Mouse (Mus musculus) testis, postnatal 10 days (tissue): Measurements from ENCODE around the gene Pced1b.

ENCODE experiments used
- DNase-seq: peaks from one replicate; pipeline ENCODE4 v3.0.0; 2021; ENCODE audit warnings: low spot score

Pced1b gene

GRCm38 (mm10) chr15:97397793-97398192, 150.9 kb downstream of the Pced1b start:
- DNase-seq: no peak

DNA sequence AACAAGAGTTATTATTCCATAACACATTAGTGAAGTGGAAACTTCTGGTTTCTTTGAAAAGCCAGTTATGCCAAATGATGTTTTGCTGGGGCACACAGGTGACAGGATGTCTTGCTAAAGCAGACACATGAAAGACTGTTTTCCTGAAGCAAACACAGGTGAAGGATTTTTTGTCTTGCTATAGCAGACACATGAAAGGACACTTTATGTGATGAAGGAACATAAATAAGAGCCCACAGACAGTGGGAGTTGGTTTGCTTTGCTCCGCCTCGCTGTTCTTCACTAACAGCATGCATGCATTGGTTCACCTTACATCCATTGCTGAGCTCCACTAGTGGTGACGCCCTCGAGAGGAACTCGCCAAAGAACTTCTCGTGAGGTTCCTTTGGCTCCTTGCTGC, 154.0 kb downstream of the Pced1b start:
- no peak for DNase-seq

DNA sequence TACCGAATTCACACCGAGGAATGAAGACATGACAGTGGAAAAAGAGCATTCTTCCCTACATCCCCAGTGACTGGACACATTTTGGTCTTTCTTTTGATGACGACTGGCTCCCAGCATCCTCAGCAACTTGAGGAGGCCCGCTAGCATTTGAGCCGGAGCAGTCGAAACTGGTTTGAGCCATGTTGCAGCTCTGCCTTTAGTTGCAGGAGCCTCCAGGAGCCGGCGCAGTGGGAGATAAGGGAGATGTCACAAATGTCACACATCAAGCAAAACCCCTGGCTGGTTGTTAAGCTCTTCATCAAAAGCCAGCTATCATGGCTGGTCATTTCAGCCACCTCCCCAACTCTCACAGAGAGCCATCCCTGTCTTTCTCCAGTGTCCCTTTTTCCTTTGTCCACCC, 157.6 kb downstream of the Pced1b start:
- DNase-seq: no peak

- no peak for DNase-seq
Observed at GRCm38 (mm10) chr15:97404998-97405397, 158.1 kb downstream of the Pced1b start.

DNA sequence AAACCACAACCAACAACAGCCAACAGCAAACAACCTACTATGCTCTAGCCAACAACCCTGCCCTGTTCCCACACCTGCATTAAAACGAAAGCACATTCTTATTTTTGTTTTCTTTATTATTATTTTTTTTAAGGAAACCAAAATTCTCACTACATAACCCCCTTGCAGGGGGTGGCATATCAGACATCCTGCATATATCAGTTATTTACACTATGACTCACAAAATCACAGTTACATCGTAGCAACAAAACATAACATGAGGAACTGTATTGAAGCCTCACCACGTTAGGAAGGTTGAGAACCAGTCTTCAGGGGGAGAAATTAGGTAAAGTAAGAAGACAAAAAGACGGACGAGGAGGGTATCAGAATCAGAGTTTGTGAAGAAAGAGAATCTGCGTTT, 159.2 kb downstream of the Pced1b start:
- no peak for DNase-seq

DNA sequence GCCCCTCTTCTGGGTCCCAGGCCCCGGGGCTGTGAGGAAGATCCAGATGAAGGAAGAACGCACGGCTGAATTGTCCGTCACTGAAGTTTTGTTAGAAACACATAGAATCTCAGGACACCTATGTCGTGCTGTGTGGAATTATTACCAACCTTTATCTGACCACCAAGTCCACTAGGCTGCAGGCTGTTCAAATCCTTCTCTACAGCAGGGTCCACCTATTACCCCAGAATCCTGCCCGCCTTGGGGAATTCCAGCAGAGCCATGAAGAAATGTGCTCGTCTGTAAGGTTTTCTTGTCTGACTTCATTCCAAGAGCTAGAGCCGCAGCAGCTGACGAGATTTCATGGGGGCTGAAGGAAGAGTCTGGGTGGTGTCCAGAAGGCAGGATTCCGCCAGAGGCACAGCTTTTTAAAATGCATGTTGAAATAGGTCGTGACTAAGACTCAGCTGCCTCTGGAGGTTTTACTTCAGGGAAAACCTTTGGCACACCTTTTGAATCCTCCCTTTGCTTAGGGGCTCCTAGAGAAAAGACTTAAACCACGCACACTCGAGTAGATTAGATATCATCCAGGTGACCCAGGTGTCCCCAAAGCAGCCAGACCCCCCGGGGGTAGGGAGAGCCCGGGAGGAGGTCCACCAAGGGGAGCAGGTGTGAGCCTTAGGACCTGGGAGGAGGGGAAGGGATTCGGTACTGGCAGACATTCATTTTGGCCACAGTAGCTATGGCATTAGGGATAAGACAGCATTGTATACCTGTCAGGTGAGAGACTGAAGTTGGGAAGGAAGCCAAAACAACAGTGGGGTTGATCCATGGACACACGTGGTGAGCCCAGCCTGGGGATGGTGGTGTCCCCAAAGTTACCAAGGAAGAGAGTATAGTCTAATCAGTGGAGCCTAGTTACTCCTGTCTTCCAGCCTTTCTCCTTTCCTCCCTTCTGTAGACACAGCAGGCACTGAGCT, 160.9 kb downstream of the Pced1b start:
- no peak for DNase-seq

GRCm38 (mm10) chr15:97411136-97411535, 164.2 kb downstream of the Pced1b start:
- no peak for DNase-seq

DNA sequence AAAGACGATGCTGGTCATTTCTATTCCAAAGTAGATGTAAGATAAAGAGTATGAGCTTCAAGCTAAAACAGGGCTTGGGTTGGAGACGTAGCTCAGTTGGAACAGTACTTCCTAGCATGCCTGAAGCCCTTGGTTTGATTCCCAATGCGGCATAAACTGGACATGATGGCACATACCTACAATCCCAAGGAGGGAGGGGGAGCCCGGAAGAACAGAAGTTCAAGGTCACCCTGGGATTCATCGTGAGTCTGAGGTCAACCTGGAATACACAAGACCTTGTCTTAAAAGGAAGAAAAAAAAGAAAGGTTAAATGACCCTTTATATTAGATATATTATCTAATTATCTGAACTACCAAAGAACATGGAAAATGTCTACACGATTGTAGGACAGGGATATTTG, 164.8 kb downstream of the Pced1b start:
- no peak for DNase-seq

DNA sequence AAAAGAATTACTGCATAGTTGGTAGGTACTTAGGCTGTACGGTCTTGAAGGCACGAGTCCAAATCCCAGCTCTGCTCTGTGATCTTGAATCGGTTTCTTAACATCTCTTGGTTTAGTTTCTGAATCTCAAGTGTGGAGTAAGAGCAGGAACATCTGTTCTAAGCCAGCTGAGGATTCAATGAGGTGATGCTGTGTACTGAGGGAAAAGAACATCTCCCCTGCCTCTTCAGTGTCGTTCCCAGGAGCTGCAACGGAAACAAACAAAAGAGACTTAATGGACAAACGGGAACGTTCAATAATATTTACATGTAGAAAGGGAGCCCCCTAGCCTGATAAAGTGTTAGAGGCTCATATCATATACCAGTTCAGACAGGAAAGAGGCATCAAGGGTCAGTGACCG, 165.4 kb downstream of the Pced1b start:
- no peak for DNase-seq

- DNase-seq: no peak
Observed at GRCm38 (mm10) chr15:97412861-97413260, 166.0 kb downstream of the Pced1b start.

DNA sequence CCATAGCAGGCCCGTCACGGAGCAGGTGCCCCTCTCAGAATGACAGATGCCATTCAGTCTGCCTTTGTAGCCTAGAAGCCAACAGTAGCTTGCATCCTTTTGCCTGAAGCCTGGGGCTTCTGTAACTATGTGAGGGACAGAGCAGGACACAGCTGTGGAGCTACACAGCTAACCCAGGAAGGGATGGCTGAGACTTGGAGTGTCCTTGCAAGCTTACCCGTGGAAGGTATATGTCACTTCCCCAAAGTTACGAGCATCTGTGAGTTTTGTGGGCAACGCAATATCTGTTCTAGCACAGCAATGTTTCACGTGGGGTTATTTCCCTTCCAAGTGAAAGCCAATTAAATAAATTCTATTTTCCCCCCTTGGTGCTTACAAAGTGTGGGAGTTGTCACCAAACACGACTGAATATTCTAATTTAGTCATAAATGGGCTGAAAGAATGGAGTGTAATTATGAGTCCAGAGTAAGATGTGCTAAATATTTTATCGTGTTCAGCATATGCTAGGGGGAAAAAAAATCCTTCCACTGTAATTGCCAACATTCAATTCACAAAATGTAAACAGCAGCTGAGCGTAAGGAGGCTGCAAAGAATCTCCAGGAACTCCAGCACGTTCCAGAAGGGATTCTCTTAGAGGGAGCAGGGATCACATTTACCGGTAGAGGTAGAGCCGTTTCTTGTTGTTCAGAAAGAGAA, 168.0 kb downstream of the Pced1b start:
- no peak for DNase-seq

DNA sequence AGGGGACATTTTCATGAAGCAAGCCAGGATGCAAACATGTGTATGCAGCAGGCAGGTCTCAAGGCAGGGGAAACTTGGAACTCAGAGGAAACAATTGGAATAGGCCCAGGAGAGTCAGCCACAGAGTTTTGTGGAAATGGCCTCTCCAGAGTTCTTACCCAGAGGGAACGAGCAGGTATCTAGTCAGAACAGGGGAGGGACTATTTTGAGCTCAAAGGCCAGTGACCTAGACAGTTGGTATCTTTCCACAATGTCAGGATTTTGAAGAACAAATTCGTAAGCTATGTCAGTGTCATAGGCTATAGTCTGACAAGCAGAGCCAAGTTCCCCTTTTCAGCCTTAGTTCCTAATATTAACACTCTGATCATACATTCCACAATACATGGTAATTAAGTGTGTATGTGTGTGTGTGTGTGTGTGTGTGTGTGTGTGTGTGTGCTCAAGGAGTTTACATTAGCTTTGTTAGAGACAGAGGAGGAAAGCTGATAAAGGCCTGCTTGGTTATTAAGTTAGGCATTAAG, 168.6 kb downstream of the Pced1b start:
- no peak for DNase-seq

GRCm38 (mm10) chr15:97420292-97420691, 173.4 kb downstream of the Pced1b start:
- no peak for DNase-seq

DNA sequence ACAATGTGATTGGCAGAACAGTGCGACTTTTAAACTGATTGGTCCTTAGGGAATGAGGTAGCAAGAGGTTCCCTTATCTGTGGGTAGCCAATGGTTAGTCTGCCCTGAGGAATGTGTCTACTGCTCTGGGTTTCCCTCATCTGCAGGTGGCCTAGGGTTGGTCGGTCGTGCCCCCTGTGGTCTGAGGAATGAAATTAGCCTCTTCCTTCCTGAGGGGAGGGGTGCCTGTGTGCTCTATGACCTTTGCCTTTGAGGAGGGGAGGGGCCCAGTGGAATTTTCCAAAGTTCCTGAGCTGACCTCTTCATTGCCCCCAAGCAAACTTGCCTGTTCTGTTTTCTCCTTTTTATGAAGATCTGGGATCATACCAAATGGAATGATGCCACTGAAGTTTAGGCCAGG, 174.6 kb downstream of the Pced1b start:
- no peak for DNase-seq

DNA sequence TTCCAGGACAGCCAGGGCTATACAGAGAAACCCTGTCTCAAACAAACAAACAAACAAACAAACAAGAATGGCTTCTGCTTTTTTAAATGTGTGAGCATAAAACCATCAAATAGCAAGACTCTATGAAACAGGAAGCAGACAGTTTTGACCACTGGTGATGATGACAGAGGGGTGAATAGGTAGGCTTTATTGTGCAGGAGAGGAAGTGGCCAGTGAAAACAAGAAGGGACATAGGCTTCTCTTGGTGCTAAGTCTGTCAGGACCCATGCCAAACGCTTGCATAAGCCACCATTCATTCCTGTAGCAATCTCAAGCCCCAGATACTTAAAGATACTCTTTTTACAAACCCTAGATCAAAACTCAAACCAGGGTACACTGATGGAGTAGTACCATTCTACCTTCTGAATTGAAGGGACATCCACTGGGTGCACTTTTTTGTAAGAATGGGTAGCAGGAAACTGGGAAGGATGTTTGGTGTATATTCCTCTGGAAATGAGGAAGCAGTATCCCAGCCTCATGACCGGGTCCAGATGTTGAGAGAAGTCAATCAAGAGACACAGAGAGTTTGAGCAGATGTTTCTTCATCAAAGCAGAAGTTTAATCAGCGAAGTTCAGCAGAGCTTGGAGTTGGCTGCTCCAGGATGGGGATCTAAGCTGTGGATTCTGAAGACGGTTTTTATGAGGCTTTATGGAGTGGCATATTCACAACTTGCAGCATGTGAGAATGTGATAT, 175.5 kb downstream of the Pced1b start:
- no peak for DNase-seq

DNA sequence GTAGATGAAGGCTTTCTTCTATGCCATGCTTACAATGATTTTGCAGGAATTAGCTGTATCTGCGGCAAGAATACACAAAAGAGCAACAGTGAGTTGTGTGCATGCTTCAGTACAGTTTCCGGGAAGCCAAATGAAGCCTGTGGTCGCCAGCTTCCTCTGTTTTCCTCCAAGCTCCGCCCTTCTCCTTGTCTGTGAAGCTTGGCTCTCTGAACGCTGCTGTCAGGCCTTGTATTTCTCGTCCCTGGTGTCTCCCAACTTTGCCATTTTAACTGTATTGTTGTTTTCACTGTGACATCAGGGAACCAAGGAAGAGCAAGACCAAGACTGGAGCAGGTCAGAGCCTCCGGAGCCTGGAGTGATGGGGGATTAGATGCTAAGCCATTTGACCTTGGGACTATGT, 177.5 kb downstream of the Pced1b start:
- no peak for DNase-seq

GRCm38 (mm10) chr15:97424961-97425360, 178.1 kb downstream of the Pced1b start:
- no peak for DNase-seq

DNA sequence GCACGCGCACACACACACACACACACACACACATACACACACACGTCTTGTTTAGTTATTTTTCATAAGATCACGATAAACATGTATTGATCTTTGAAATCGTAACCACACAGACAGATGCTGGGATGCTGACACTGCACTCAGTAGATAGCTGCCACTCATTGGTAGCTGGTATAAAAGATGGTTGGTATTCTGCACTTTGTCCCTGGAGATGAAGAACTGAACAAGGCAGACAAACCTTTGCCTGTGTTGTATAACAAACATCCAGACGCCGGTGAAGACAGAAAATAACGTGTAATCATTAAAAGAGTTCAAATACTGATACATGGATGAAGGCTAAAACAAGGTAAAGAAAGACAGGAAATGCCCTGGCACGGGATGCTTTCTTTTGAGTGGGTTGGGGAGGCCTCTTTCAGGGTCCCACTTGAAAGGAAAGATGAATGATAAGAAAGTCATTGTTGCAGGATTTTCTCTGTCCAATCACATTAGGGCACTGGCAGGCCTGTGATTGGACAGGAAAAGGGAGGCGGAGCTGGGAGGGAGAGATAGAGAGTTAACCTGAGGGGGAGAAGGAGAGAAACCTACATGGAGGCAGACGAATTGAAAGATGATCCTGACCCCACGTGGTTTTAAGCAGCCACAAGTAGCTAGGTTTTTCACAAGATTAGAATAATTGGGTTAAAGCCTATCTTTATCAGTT, 182.4 kb downstream of the Pced1b start:
- no peak for DNase-seq

DNA sequence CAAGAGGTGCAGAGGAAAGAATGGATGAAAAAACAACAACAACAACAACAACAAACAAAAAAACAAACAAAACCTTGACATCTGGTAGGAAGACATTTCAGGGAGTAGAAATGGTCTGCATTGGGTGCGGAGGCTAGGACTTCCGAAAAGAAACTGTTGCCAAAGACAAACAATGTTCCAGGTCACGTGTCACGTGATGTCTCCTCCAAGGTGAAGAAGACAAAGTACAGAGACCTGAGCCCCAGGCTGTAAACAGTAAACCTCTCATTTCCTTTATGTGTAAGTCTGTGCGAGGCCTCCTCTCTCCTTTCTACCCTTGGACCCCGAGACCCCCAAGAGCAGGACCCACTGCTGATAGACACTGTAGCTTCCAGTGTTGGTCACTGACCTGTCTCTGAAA, 184.6 kb downstream of the Pced1b start:
- DNase-seq: no peak

- DNase-seq: no peak
Observed at GRCm38 (mm10) chr15:97432221-97432620, 185.3 kb downstream of the Pced1b start.
